Mouse (Mus musculus): ENCODE results near the gene Atoh1. TPM values are rescaled to one million over a fixed set of nuclear protein-coding genes. Genes with fewer than 3 reads are reported as not detected.

Gene Atoh1
- not detected for polyA plus RNA-seq (2012; fragmentation: generic; extraction: Trizol)
- long read RNA-seq, experiment 1, result 0 reads
- long read RNA-seq, experiment 2, result 0 reads

- Histone ChIP-seq H3ac (ENCODE audit: control insufficient read depth, insufficient read length, low read depth) (no peak within 1 kb of the TSS), H3K27me3 (ENCODE audit: control insufficient read depth, insufficient read depth, insufficient read length) (peaks cover 12% of the 10 kb centered on the region), H3K4me3 (ENCODE audit: insufficient read depth, poor library complexity, severe bottlenecking) (no peak within 1 kb of the TSS), H3K79me3 (ENCODE audit: low read depth) (no peaks in the 10 kb centered on the region), H3K36me3 (ENCODE audit: control insufficient read depth, insufficient read depth) (no peaks in the 10 kb centered on the region), H3K79me2 (ENCODE audit: control insufficient read depth, insufficient read depth) (no peaks in the 10 kb centered on the region)
- TF ChIP-seq USF1 (IDR thresholded peaks at IDR 0.05; ENCODE audit: low read depth) (no peak), MAX (IDR thresholded peaks at IDR 0.05) (no peak), CEBPB (IDR thresholded peaks at IDR 0.05; ENCODE audit: low read depth) (no peak), MYOD1 (IDR thresholded peaks at IDR 0.05; ENCODE audit: control insufficient read depth, insufficient read length, low read depth) (no peak), FOSL1 (IDR thresholded peaks at IDR 0.05; ENCODE audit: insufficient read depth, low read length, poor library complexity, severe bottlenecking) (no peak), MYOG (IDR thresholded peaks at IDR 0.05; ENCODE audit: control insufficient read depth, extremely low read depth, insufficient read length) (no peak), CTCF (IDR thresholded peaks at IDR 0.05; ENCODE audit: control insufficient read depth, insufficient read depth, insufficient read length) (no peak)
Measured at GRCm38 (mm10) chr6:64728499-64729198, at the start of gene Atoh1. Gene Atoh1, plus strand, starts transcription at chr6:64729125.

- TF ChIP-seq MYOD1 (IDR thresholded peaks at IDR 0.05; ENCODE audit: control insufficient read depth, insufficient read length, low read depth) (no peak), MAX (IDR thresholded peaks at IDR 0.05) (no peak), MYOG (IDR thresholded peaks at IDR 0.05; ENCODE audit: control insufficient read depth, extremely low read depth, insufficient read length) (no peak), USF1 (IDR thresholded peaks at IDR 0.05; ENCODE audit: low read depth) (no peak), CEBPB (IDR thresholded peaks at IDR 0.05; ENCODE audit: low read depth) (no peak), FOSL1 (IDR thresholded peaks at IDR 0.05; ENCODE audit: insufficient read depth, low read length, poor library complexity, severe bottlenecking) (no peak), CTCF (IDR thresholded peaks at IDR 0.05; ENCODE audit: control insufficient read depth, insufficient read depth, insufficient read length) (no peak)
- Histone ChIP-seq H3K79me2 (ENCODE audit: control insufficient read depth, insufficient read depth) (no peaks in the 10 kb centered on the region), H3K36me3 (ENCODE audit: control insufficient read depth, insufficient read depth) (no peaks in the 10 kb centered on the region), H3ac (ENCODE audit: control insufficient read depth, insufficient read length, low read depth) (no peak overlapping the region), H3K79me3 (ENCODE audit: low read depth) (no peaks in the 10 kb centered on the region), H3K27me3 (ENCODE audit: control insufficient read depth, insufficient read depth, insufficient read length) (no peaks in the 10 kb centered on the region), H3K4me3 (ENCODE audit: insufficient read depth, poor library complexity, severe bottlenecking) (no peak overlapping the region)
Measured at GRCm38 (mm10) chr6:64683974-64684373, 45.0 kb upstream of the Atoh1 start.

- H3ac ChIP-seq (ENCODE audit: control insufficient read depth, insufficient read length, low read depth), result no peak overlapping the region
- H3K79me2 ChIP-seq (ENCODE audit: control insufficient read depth, insufficient read depth), result no peaks in the 10 kb centered on the region
- H3K4me3 ChIP-seq (ENCODE audit: insufficient read depth, poor library complexity, severe bottlenecking), result no peak overlapping the region
- TF ChIP-seq MYOD1 (IDR thresholded peaks at IDR 0.05; ENCODE audit: control insufficient read depth, insufficient read length, low read depth) (no peak), MAX (IDR thresholded peaks at IDR 0.05) (no peak), CEBPB (IDR thresholded peaks at IDR 0.05; ENCODE audit: low read depth) (no peak), CTCF (IDR thresholded peaks at IDR 0.05; ENCODE audit: control insufficient read depth, insufficient read depth, insufficient read length) (no peak), USF1 (IDR thresholded peaks at IDR 0.05; ENCODE audit: low read depth) (no peak), MYOG (IDR thresholded peaks at IDR 0.05; ENCODE audit: control insufficient read depth, extremely low read depth, insufficient read length) (no peak), FOSL1 (IDR thresholded peaks at IDR 0.05; ENCODE audit: insufficient read depth, low read length, poor library complexity, severe bottlenecking) (no peak)
- H3K27me3 ChIP-seq (ENCODE audit: control insufficient read depth, insufficient read depth, insufficient read length), result no peaks in the 10 kb centered on the region
- no peaks in the 10 kb centered on the region for H3K79me3 ChIP-seq (ENCODE audit: low read depth)
- no peaks in the 10 kb centered on the region for H3K36me3 ChIP-seq (ENCODE audit: control insufficient read depth, insufficient read depth)
Measured at GRCm38 (mm10) chr6:64684973-64685372, 44.0 kb upstream of the Atoh1 start.

GRCm38 (mm10) chr6:64688181-64688944 is 40.6 kb upstream of the Atoh1 start:
- no peaks in the 10 kb centered on the region for H3K79me3 ChIP-seq (ENCODE audit: low read depth)
- H3K4me3 ChIP-seq (ENCODE audit: insufficient read depth, poor library complexity, severe bottlenecking), result no peak overlapping the region
- H3K27me3 ChIP-seq (ENCODE audit: control insufficient read depth, insufficient read depth, insufficient read length), result no peaks in the 10 kb centered on the region
- H3ac ChIP-seq (ENCODE audit: control insufficient read depth, insufficient read length, low read depth), result no peak overlapping the region
- H3K79me2 ChIP-seq (ENCODE audit: control insufficient read depth, insufficient read depth), result no peaks in the 10 kb centered on the region
- H3K36me3 ChIP-seq (ENCODE audit: control insufficient read depth, insufficient read depth), result no peaks in the 10 kb centered on the region
- TF ChIP-seq MYOD1 (IDR thresholded peaks at IDR 0.05; ENCODE audit: control insufficient read depth, insufficient read length, low read depth) (no peak), MYOG (IDR thresholded peaks at IDR 0.05; ENCODE audit: control insufficient read depth, extremely low read depth, insufficient read length) (no peak), MAX (IDR thresholded peaks at IDR 0.05) (no peak), CTCF (IDR thresholded peaks at IDR 0.05; ENCODE audit: control insufficient read depth, insufficient read depth, insufficient read length) (no peak), CEBPB (IDR thresholded peaks at IDR 0.05; ENCODE audit: low read depth) (no peak), USF1 (IDR thresholded peaks at IDR 0.05; ENCODE audit: low read depth) (no peak), FOSL1 (IDR thresholded peaks at IDR 0.05; ENCODE audit: insufficient read depth, low read length, poor library complexity, severe bottlenecking) (no peak)

- Histone ChIP-seq H3K4me3 (ENCODE audit: insufficient read depth, poor library complexity, severe bottlenecking) (no peak overlapping the region), H3K79me2 (ENCODE audit: control insufficient read depth, insufficient read depth) (no peaks in the 10 kb centered on the region), H3K27me3 (ENCODE audit: control insufficient read depth, insufficient read depth, insufficient read length) (no peaks in the 10 kb centered on the region), H3ac (ENCODE audit: control insufficient read depth, insufficient read length, low read depth) (no peak overlapping the region), H3K36me3 (ENCODE audit: control insufficient read depth, insufficient read depth) (no peaks in the 10 kb centered on the region), H3K79me3 (ENCODE audit: low read depth) (no peaks in the 10 kb centered on the region)
- no peak for TF ChIP-seq FOSL1 (IDR thresholded peaks at IDR 0.05; ENCODE audit: insufficient read depth, low read length, poor library complexity, severe bottlenecking)
- TF ChIP-seq CEBPB (IDR thresholded peaks at IDR 0.05; ENCODE audit: low read depth), result no peak
Measured at GRCm38 (mm10) chr6:64694688-64695087, 34.2 kb upstream of the Atoh1 start.
